Comparison of ENCODE assay signal across 7 mouse cellular contexts in genomic region chr8:11085244-11085643, GRCm38 (mm10).
DNase-seq lines count a peak whose midpoint lies in the region; ATAC-seq lines count a peak whose summit lies in the region.

No protein-coding gene starts in this region.

- no peaks in the 10 kb centered on the region for H3K36me3 ChIP-seq in heart, embryonic 11.5 days (ENCODE audit: control insufficient read depth, insufficient read depth, low read length)
- no peaks in the 10 kb centered on the region for H3K36me3 ChIP-seq in forebrain, embryonic 12.5 days (replicated peaks)
- no peaks in the 10 kb centered on the region for H3K36me3 ChIP-seq in midbrain, embryonic 16.5 days (ENCODE audit: control insufficient read depth, insufficient read depth, low read length)

- no peaks in the 10 kb centered on the region for H3K9me3 ChIP-seq in heart, embryonic 11.5 days (replicated peaks; ENCODE audit: control insufficient read depth, low read length)
- no peaks in the 10 kb centered on the region for H3K9me3 ChIP-seq in forebrain, embryonic 12.5 days
- no peaks in the 10 kb centered on the region for H3K9me3 ChIP-seq in midbrain, embryonic 16.5 days (replicated peaks; ENCODE audit: control insufficient read depth, low read length, poor library complexity, severe bottlenecking)

- 67% methylated on average over 1 of the region's 1 CpGs for WGBS in heart, embryonic 11.5 days (ENCODE audit: insufficient replicate concordance)
- 75% methylated on average over 1 of the region's 1 CpGs for WGBS in forebrain, embryonic 12.5 days
- 83% methylated on average over 1 of the region's 1 CpGs for WGBS in midbrain, embryonic 16.5 days

- DNase-seq in Muller cell, postnatal 12 days (ENCODE audit: inconsistent ontology term) = peak; percentile 61
- peak; percentile 70 for DNase-seq in adrenal gland, adult 8-10 months
- peak; percentile 89 for DNase-seq in lung, postnatal 10 days
- no peak for DNase-seq in kidney, postnatal 10 days

- peaks cover 3% of the 10 kb centered on the region; the same call in 1 of the 2 replicates for H3K4me1 ChIP-seq in heart, embryonic 11.5 days (ENCODE audit: control insufficient read depth, insufficient read depth, low read length)
- no peaks in the 10 kb centered on the region for H3K4me1 ChIP-seq in forebrain, embryonic 12.5 days
- no peaks in the 10 kb centered on the region for H3K4me1 ChIP-seq in midbrain, embryonic 16.5 days (ENCODE audit: control insufficient read depth, insufficient read depth, low read length)

- H3K4me2 ChIP-seq in heart, embryonic 11.5 days = no peak overlapping the region
- no peak overlapping the region for H3K4me2 ChIP-seq in forebrain, embryonic 12.5 days
- H3K4me2 ChIP-seq in midbrain, embryonic 16.5 days (ENCODE audit: low read length) = no peak overlapping the region

- 0 out of 2 replicates have a peak overlapping the region, but pooled peaks have one; percentile 55 for H3K27ac ChIP-seq in heart, embryonic 11.5 days (ENCODE audit: low read depth, low read length)
- no peak overlapping the region for H3K27ac ChIP-seq in forebrain, embryonic 12.5 days
- H3K27ac ChIP-seq in midbrain, embryonic 16.5 days (ENCODE audit: low read length) = no peak overlapping the region

- H3K27me3 ChIP-seq in heart, embryonic 11.5 days (ENCODE audit: control insufficient read depth, insufficient read depth, low read length) = no peaks in the 10 kb centered on the region
- H3K27me3 ChIP-seq in forebrain, embryonic 12.5 days = peaks cover 8% of the 10 kb centered on the region; the same call in 1 of the 2 replicates
- no peaks in the 10 kb centered on the region for H3K27me3 ChIP-seq in midbrain, embryonic 16.5 days (ENCODE audit: control insufficient read depth, insufficient read depth, low read depth, low read length)

- H3K9ac ChIP-seq in heart, embryonic 11.5 days (ENCODE audit: low read depth, low read length) = no peak overlapping the region
- no peak overlapping the region for H3K9ac ChIP-seq in forebrain, embryonic 12.5 days
- no peak overlapping the region for H3K9ac ChIP-seq in midbrain, embryonic 16.5 days (ENCODE audit: low read depth, low read length)

- H3K4me3 ChIP-seq in heart, embryonic 11.5 days (ENCODE audit: low read depth, low read length) = no peak overlapping the region
- H3K4me3 ChIP-seq in forebrain, embryonic 12.5 days (replicated peaks) = no peak overlapping the region
- H3K4me3 ChIP-seq in midbrain, embryonic 16.5 days (ENCODE audit: low read depth, low read length) = no peak overlapping the region

- ATAC-seq in heart, embryonic 11.5 days (replicated peaks; ENCODE audit: insufficient number of reproducible peaks, low FRiP score, low TSS enrichment) = no peak
- ATAC-seq in forebrain, embryonic 12.5 days (ENCODE audit: low FRiP score) = no peak
- ATAC-seq in midbrain, embryonic 16.5 days = no peak
